Mouse (Mus musculus) myocyte (in vitro differentiated cells): ENCODE results near the gene Esam. TPM values are rescaled to one million over a fixed set of nuclear protein-coding genes. Genes with fewer than 3 reads are reported as not detected.

ENCODE experiments used
- H3K27me3 ChIP-seq: one replicate; pipeline ENCODE4 v1.6.1; 2011; ENCODE audit not compliant: control insufficient read depth, insufficient read depth, insufficient read length
- H3K36me3 ChIP-seq: one replicate; pipeline ENCODE4 v1.6.1; 2011; ENCODE audit not compliant: control insufficient read depth, insufficient read depth
- H3K4me2 ChIP-seq: one replicate; pipeline ENCODE4 v1.6.1; 2011; ENCODE audit warnings: low read depth, control low read depth
- H3K4me3 ChIP-seq: one replicate; pipeline ENCODE4 v1.5.1; 2011; ENCODE audit warnings: mild to moderate bottlenecking, control low read depth, moderate library complexity
- H3K79me2 ChIP-seq: one replicate; pipeline ENCODE4 v1.6.1; 2011; ENCODE audit not compliant: control insufficient read depth, insufficient read depth
- H3ac ChIP-seq: one replicate; pipeline ENCODE4 v1.6.1; 2011; ENCODE audit not compliant: control insufficient read depth, insufficient read length
- CEBPB ChIP-seq: IDR thresholded peaks from 2 replicates; pipeline ENCODE4 v1.6.1; 2011; ENCODE audit warnings: mild to moderate bottlenecking, moderate library complexity; ENCODE audit not compliant: poor library complexity, insufficient read depth, severe bottlenecking
- E2F4 ChIP-seq: IDR thresholded peaks from one replicate; pipeline ENCODE4 v1.6.1; 2011; ENCODE audit warnings: mild to moderate bottlenecking, control low read depth, moderate library complexity; ENCODE audit not compliant: insufficient read depth
- MAX ChIP-seq: IDR thresholded peaks from one replicate; pipeline ENCODE4 v1.6.1; 2011; ENCODE audit warnings: low read depth, mild to moderate bottlenecking, control low read depth
- MYOD1 ChIP-seq, 3 experiments: IDR thresholded peaks; one replicate each; pipeline ENCODE4 v1.6.1; 2011; ENCODE audit warnings: control low read depth in 2 of 3, low read depth in 2 of 3, mild to moderate bottlenecking in 2 of 3, moderate library complexity in 1 of 3; ENCODE audit not compliant: insufficient read length in 2 of 3, control insufficient read depth in 1 of 3
- MYOG ChIP-seq, 3 experiments: IDR thresholded peaks; one replicate each; pipeline ENCODE4 v1.6.1; 2011; ENCODE audit warnings: control low read depth in 2 of 3, low read depth in 2 of 3, mild to moderate bottlenecking in 2 of 3; ENCODE audit not compliant: insufficient read length in 2 of 3, control insufficient read depth in 1 of 3, insufficient read depth in 1 of 3
- POLR2A ChIP-seq: IDR thresholded peaks from one replicate; pipeline ENCODE4 v1.6.1; 2011; ENCODE audit warnings: low read depth, mild to moderate bottlenecking, control low read depth, moderate library complexity; ENCODE audit not compliant: insufficient read length
- POLR2AphosphoS2 ChIP-seq: IDR thresholded peaks from one replicate; pipeline ENCODE4 v1.6.1; 2011; ENCODE audit warnings: low read depth, control low read depth; ENCODE audit not compliant: insufficient read length
- REST ChIP-seq: IDR thresholded peaks from one replicate; pipeline ENCODE4 v1.6.1; 2011; ENCODE audit warnings: mild to moderate bottlenecking, control low read depth, moderate library complexity; ENCODE audit not compliant: insufficient read depth, insufficient read length
- SRF ChIP-seq: IDR thresholded peaks from one replicate; pipeline ENCODE4 v1.6.1; 2011; ENCODE audit warnings: low read depth; ENCODE audit not compliant: control insufficient read depth, insufficient read length
- TCF12 ChIP-seq: IDR thresholded peaks from one replicate; pipeline ENCODE4 v1.6.1; 2011; ENCODE audit warnings: mild to moderate bottlenecking, control low read depth; ENCODE audit not compliant: poor library complexity, insufficient read depth, severe bottlenecking
- TCF3 ChIP-seq: IDR thresholded peaks from one replicate; pipeline ENCODE4 v1.6.1; 2011; ENCODE audit warnings: low read depth, control low read depth; ENCODE audit not compliant: insufficient read length
- USF1 ChIP-seq: IDR thresholded peaks from one replicate; pipeline ENCODE4 v1.6.1; 2011; ENCODE audit warnings: low read depth, mild to moderate bottlenecking, control low read depth, moderate library complexity
- polyA plus RNA-seq: library from polyadenylated mRNA; unstranded; fragments of >200 nt; fragmentation: generic; extraction: Trizol; gene quantifications from one replicate; pipeline ENCODE4 v1.2.1, GENCODE M21; 2012; ENCODE audit warnings: missing spikeins

The Esam gene
- polyA plus RNA-seq, 1 experiment: 0.04 TPM

DNA sequence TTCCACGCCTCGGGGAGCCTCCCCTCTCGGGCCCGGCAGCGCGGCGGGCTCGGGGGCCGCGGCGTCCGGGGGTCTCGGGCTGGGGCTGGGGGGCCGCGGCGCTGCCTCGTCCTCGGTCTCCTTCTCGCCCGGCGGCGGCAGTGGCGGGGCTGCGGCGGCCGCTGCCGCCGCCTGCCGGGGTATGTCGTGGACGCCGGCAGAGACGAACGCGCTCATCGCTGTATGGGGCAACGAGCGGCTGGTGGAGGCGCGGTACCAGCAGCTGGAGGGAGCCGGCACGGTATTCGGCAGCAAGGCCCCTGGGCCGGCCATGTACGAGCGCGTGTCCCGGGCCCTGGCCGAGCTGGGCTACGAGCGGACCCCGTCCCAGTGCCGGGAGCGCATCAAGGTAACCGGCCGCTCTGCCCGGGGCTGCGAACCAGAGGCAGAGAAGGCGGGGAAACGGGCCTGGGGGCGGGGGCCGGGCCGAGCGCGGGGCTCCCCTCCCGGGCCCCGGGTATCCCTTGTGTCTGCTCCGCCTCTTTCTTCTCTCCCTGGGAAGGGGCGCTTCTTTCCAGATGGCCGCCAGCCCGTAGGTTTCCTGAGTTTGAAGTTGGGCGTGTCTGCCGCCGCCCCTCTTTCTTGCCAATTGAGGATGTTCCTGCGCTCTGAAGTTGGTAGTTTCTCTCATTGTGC lies 38.3 kb upstream of the Esam start:
- Histone ChIP-seq H3K27me3 (no peaks in the 10 kb centered on the region), H3K4me3 (peak overlapping the region; percentile 73), H3K36me3 (no peaks in the 10 kb centered on the region), H3ac (peak overlapping the region; percentile 95), H3K4me2 (peak overlapping the region; percentile 91), H3K79me2 (peaks cover 45% of the 10 kb centered on the region)
- TF ChIP-seq MAX (no peak), POLR2AphosphoS2 (no peak), USF1 (no peak), CEBPB (no peak), MYOG (IDR thresholded peaks at IDR 0.05; ENCODE audit: control insufficient read depth in 1 of 3, insufficient read depth in 1 of 3, insufficient read length in 2 of 3, low read depth in 2 of 3) (peak in 1 of 3 experiments; percentile 5), SRF (no peak)

DNA sequence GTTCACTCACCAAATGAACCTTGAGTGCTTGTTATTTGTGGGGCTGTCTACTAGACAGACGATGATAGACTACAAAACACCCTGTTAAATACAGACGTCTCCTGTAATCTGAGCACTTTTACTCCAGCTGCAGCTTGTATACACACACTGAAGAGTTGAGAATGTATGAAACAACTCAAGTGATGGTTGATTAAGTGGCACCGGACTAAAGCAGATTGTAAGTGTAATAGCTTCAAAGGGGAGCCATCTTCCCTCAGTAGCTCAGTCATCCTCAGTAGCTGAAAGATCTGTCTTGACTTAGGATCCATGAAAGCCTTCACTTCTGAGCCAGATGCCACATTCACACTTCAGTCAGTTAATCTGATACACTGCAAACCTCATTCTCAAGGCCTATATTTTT lies 32.1 kb upstream of the Esam start:
- no peaks in the 10 kb centered on the region for H3K36me3 ChIP-seq
- H3K4me2 ChIP-seq: no peak overlapping the region
- peaks cover 95% of the 10 kb centered on the region for H3K79me2 ChIP-seq
- no peak overlapping the region for H3ac ChIP-seq
- H3K4me3 ChIP-seq: no peak overlapping the region
- no peaks in the 10 kb centered on the region for H3K27me3 ChIP-seq
- no peak for TF ChIP-seq CEBPB
- no peak for TF ChIP-seq MYOD1 (IDR thresholded peaks at IDR 0.05; ENCODE audit: control insufficient read depth in 1 of 3, insufficient read length in 2 of 3, low read depth in 2 of 3)
- TF ChIP-seq MYOG (IDR thresholded peaks at IDR 0.05; ENCODE audit: control insufficient read depth in 1 of 3, insufficient read depth in 1 of 3, insufficient read length in 2 of 3, low read depth in 2 of 3): no peak
- no peak for TF ChIP-seq E2F4
- TF ChIP-seq TCF3: no peak
- TF ChIP-seq TCF12: no peak

DNA sequence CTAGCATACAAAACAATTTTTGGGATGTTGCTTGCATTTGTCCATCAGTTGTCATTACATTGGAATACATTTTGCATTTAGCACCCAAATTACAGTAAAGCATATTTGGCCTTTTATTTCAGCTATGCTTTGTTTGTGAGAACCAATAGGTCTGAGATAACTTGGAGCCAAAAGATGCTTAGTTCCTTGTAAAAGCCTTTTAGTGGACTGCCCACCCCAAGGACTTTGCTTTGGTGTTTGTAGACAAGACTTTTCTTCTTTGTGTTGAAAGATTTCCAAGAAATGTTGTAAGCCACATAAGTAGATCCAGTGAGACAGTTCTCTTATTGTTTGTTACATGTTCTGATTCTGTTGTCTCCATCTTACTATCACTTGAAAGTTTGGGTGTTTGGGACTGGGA lies 31.6 kb upstream of the Esam start:
- Histone ChIP-seq H3K36me3 (no peaks in the 10 kb centered on the region), H3K4me3 (no peak overlapping the region), H3K79me2 (peaks cover 91% of the 10 kb centered on the region), H3ac (no peak overlapping the region), H3K4me2 (no peak overlapping the region), H3K27me3 (no peaks in the 10 kb centered on the region)
- no peak for TF ChIP-seq MYOD1 (IDR thresholded peaks at IDR 0.05; ENCODE audit: control insufficient read depth in 1 of 3, insufficient read length in 2 of 3, low read depth in 2 of 3)
- no peak for TF ChIP-seq POLR2AphosphoS2
- no peak for TF ChIP-seq CEBPB
- no peak for TF ChIP-seq SRF

DNA sequence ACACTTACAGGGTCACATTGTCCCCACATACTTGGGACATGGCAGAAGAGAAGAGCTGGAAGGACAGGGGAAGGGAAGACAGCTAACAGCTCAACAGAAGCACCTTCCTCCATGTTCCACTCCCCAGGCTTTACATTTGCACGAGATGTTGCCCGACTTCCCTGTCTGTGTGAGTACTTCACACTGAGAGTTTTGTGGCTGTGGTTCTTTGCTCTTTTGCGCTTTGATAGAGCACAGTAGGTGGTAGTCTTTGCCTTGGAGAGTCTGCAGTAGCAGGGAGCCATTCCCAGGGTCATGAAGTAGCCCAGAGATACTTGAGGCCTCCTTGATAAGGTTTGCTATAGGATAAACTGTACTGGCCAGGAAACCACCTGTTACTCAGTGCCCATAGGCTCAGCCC lies 27.7 kb upstream of the Esam start:
- Histone ChIP-seq H3ac (no peak overlapping the region), H3K79me2 (peaks cover 82% of the 10 kb centered on the region), H3K36me3 (no peaks in the 10 kb centered on the region), H3K4me2 (no peak overlapping the region), H3K27me3 (no peaks in the 10 kb centered on the region), H3K4me3 (no peak overlapping the region)
- TF ChIP-seq MYOD1 (IDR thresholded peaks at IDR 0.05; ENCODE audit: control insufficient read depth in 1 of 3, insufficient read length in 2 of 3, low read depth in 2 of 3) (no peak), TCF3 (no peak), E2F4 (no peak), TCF12 (no peak), MAX (no peak), POLR2AphosphoS2 (no peak), POLR2A (no peak), REST (no peak), MYOG (IDR thresholded peaks at IDR 0.05; ENCODE audit: control insufficient read depth in 1 of 3, insufficient read depth in 1 of 3, insufficient read length in 2 of 3, low read depth in 2 of 3) (no peak), USF1 (no peak), CEBPB (no peak), SRF (no peak)

DNA sequence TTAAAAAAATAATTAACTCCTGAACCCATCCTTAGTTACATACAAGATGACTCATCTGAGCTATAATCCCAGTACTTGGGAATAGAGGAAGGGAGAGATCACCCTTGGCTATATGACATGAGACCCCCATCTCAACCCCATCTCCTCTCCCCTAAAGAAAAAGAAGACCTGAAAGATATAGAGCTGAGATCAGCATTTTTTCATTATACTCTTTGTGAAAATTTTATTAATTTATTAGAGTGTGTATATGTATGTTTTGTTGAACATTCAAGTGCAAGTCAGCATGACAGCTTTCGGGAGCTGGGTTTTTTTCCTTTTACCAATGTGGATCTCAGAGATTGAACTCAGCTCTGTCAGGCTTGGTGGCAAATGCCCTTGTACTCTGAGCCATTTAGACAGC lies 26.7 kb upstream of the Esam start:
- Histone ChIP-seq H3K4me3 (no peak overlapping the region), H3K79me2 (peaks cover 79% of the 10 kb centered on the region), H3K27me3 (no peaks in the 10 kb centered on the region), H3ac (no peak overlapping the region), H3K4me2 (no peak overlapping the region), H3K36me3 (no peaks in the 10 kb centered on the region)
- TF ChIP-seq USF1 (no peak), SRF (no peak), E2F4 (no peak), MYOD1 (IDR thresholded peaks at IDR 0.05; ENCODE audit: control insufficient read depth in 1 of 3, insufficient read length in 2 of 3, low read depth in 2 of 3) (no peak), MAX (no peak), CEBPB (no peak), TCF3 (no peak), REST (no peak), POLR2A (no peak), MYOG (IDR thresholded peaks at IDR 0.05; ENCODE audit: control insufficient read depth in 1 of 3, insufficient read depth in 1 of 3, insufficient read length in 2 of 3, low read depth in 2 of 3) (no peak), TCF12 (no peak), POLR2AphosphoS2 (no peak)
